Mouse (Mus musculus): ENCODE data around the gene Adam23. TPM values are rescaled to one million over a fixed set of nuclear protein-coding genes. Genes with fewer than 3 reads are reported as not detected.

Gene Adam23
- total RNA-seq, 2 experiments from 2014 or later: 173 to 177 TPM

- no peak for DNase-seq (ENCODE audit: low spot score in 2 of 2)
Measured at GRCm38 (mm10) chr1:63478946-63479345, 33.3 kb downstream of the Adam23 start.

GRCm38 (mm10) chr1:63484646-63485045 is 39.0 kb downstream of the Adam23 start:
- no peak for DNase-seq (ENCODE audit: low spot score in 2 of 2)

DNA sequence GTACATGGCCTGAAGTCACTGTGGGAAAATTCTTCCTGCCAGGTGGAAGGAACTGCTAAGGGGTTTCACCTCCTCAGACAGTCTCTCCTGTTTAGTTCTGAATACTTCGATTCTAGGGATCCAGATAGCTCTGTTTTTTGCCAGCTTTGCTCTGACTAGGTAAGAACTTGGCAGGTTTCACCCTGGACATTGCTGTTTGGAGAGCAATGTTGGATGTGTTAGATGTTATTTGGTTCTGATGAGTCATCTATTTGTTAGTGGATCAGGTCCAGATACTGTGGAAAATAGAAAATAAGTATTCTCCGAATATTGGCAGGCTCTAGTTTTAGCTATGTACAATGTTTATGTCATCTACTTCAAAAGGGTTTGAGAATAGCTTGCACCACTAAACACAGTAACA is 41.0 kb downstream of the Adam23 start:
- no peak for DNase-seq (ENCODE audit: low spot score in 2 of 2)

- no peak for DNase-seq (ENCODE audit: low spot score in 2 of 2)
Measured at GRCm38 (mm10) chr1:63491001-63491400, 45.3 kb downstream of the Adam23 start.

DNA sequence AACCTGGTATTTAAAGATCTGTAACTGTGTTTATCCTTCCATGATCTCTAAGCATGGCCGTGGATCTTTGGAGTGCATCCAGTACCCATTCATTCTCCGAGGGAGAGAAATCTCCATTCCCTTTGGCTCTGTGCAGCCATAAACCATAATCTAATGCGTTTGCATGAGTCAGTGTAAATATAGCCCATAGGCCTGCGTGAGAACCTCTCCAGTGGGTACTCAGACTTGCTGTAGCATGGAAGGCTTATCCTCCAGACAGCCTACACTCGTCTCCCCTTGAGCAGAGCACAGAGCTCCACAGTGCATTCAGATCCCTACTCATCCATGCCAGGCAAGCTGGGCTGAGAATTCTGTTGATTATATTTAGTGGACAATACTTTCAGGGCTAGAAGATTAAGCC is 47.6 kb downstream of the Adam23 start:
- DNase-seq (ENCODE audit: low spot score in 2 of 2): no peak

GRCm38 (mm10) chr1:63507386-63507785 is 61.7 kb downstream of the Adam23 start:
- no peak for DNase-seq (ENCODE audit: low spot score in 2 of 2)

- DNase-seq (ENCODE audit: low spot score in 2 of 2): no peak
Measured at GRCm38 (mm10) chr1:63508801-63509200, 63.1 kb downstream of the Adam23 start.

DNA sequence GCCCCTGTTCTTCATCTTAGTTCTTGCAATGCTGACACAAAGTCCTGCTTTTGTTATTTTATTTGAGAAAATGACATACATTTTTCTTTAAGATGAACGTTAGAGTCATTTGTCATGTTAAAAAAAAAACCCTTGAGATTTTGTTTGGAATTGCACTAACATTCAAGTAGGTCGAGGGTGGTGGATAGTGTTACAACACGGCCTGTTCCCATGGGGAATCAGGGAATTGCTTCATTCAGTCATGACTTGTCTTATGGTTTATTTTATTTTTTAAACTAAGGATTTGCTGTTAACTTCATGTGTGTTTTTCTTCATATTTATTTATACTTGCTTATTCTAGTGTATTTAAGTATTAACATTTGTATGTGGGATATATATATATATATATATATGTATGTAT is 65.7 kb downstream of the Adam23 start:
- DNase-seq (ENCODE audit: low spot score in 2 of 2): no peak

GRCm38 (mm10) chr1:63517800-63518199 is 72.1 kb downstream of the Adam23 start:
- no peak for DNase-seq (ENCODE audit: low spot score in 2 of 2)

DNA sequence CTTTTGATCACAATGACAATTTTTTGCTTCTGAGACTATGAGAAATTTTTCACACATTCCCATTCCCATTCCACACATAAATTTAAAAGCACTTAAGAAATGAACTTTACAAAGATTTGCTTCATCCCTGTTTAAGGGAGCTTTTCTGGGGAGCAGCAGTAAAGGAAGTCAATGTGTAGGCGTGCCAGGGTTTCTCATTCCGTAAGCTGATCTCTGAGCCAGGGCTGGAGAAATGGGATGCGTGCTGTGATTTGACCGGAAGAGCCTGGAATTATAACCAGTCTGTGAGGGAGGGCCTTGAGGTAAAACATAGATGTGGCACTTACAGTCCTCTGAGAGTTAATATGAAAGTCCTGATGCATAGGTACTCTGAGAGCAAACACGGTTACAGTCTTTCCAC is 73.1 kb downstream of the Adam23 start:
- no peak for DNase-seq (ENCODE audit: low spot score in 2 of 2)

DNA sequence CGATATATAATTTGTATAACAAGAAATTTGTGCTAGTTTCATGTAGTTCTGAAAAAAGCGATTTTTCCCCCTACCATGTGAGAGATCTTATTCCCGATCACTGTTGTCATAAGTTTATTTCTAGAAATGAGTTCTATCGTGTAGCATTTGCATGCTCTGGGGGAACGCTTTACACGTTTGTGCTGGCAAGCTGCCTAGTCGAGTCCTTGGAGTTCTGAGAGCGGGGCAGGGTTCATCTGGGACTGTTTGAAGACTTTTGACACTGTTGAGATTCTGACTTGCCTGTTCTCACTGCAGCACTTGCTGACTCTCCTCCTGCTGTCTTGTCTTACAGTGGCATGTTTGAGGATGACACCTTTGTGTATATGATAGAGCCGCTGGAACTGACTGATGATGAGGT is 84.2 kb downstream of the Adam23 start:
- no peak for DNase-seq (ENCODE audit: low spot score in 2 of 2)

GRCm38 (mm10) chr1:63534271-63534827 is 88.7 kb downstream of the Adam23 start:
- no peak for DNase-seq (ENCODE audit: low spot score in 2 of 2)

DNA sequence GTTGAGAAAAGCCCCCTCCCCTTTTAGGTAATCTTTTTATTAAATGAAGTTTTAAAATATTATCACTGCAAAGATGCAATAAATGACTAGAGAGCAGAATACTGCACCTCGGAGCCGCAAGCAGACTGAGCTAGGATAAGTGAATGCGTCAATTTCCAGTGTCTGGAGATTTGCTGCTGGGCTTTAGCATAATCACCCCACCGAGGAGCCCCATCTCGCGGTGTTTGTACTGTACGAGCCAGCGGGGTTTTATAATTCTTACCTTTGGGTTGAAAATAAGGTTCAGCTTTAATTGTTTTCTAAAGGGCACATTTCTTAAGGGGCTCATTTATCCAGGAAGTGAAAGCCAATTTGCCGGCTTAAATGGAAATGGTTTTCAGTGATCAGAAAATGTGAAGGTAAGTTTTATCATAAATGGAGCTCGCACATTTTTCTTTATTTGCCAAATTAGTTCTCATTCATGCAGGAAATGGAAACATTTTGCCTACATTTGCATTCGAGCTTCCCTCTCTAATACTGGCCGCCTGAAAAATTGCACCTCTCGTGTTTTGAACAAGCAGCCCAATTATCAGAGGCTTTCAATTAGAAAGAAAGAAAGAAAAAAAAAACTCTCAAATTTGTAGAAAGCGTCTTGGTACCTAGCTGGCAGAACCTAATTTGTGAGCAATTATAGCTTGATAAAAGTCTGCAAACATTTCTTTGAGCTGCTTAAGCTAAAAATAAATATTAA is 94.4 kb downstream of the Adam23 start:
- DNase-seq (ENCODE audit: low spot score in 2 of 2): no peak

DNA sequence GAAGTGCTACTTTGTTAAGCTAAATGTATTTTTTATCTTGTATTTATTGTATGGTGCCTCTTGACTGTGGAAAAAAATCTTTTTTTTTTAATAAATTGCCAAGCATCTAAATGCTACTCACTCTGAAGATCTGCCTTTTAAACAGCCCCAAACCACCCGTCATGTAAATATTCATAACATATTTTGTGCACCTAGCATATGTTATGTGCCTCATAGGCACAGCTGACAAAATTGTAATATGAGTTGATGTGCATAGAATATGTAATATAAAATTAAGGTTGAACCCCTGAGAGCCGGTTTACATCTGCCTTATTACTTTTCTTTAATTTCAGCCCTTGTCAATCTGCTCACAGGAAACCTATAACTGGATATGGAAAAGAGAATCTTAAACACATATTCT is 98.4 kb downstream of the Adam23 start:
- no peak for DNase-seq (ENCODE audit: low spot score in 2 of 2)

DNA sequence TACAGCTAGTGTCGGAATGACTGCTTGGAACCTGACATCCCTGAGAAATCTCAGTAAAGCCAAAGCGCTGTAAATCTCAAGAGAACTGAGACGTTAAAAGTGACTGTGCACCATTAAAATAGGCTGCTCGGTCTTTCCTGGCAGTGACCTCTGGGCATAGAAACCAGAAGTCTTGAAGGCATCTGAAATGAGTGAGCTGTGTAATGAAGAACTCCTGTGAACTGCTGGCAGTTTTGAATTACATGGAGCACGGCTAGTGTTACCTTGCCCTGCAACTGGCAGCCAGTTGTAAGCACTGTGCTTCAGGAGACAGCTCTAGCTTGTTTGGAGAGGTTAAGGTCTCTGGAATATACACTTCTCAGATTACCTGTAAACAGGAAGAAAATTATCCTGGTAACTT is 107.3 kb downstream of the Adam23 start:
- DNase-seq (ENCODE audit: low spot score in 2 of 2): no peak

DNA sequence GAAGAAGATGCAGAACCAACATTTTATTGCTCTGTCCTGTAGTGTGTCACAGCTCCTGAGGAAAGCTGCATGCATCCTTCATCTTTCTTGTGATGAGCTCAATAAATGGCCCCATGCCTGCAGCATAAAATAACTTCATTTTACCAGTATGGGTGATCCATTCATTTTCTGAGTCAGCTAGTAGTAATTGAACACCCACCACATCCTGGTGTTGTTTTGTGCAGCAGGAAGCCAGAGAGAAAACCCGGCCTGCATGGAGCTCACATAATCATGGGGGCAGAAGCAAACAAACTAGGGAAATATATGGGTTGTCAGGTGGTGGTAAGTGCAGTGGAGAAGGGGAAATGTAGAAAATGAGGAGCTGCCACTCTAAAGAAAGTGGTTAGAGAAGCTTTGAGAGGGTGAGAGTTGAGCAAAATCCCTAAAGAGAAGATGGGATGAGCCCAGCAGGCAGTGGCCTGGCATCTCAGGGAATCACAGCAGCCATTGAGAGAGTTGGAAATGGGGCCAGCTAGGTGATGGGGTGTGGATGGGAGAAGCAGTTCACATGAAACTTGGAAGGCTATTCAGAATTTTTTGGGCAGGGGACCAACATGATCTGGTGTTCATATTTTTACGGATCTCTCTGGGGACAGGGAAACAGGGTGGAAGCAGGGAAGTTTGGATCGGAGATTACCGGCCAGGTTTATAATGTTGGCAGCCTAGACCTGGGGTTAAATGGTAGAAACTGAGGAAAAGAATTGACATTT is 116.3 kb downstream of the Adam23 start:
- DNase-seq (ENCODE audit: low spot score in 2 of 2): no peak

- no peak for DNase-seq (ENCODE audit: low spot score in 2 of 2)
Measured at GRCm38 (mm10) chr1:63563928-63564327, 118.2 kb downstream of the Adam23 start.

- no peak for DNase-seq (ENCODE audit: low spot score in 2 of 2)
Measured at GRCm38 (mm10) chr1:63566501-63566900, 120.8 kb downstream of the Adam23 start.

GRCm38 (mm10) chr1:63567031-63567430 is 121.3 kb downstream of the Adam23 start:
- DNase-seq (ENCODE audit: low spot score in 2 of 2): no peak

- no peak for DNase-seq (ENCODE audit: low spot score in 2 of 2)
Measured at GRCm38 (mm10) chr1:63572229-63572628, 126.5 kb downstream of the Adam23 start.

- DNase-seq (ENCODE audit: low spot score in 2 of 2): no peak
Measured at GRCm38 (mm10) chr1:63573432-63573831, 127.7 kb downstream of the Adam23 start.

DNA sequence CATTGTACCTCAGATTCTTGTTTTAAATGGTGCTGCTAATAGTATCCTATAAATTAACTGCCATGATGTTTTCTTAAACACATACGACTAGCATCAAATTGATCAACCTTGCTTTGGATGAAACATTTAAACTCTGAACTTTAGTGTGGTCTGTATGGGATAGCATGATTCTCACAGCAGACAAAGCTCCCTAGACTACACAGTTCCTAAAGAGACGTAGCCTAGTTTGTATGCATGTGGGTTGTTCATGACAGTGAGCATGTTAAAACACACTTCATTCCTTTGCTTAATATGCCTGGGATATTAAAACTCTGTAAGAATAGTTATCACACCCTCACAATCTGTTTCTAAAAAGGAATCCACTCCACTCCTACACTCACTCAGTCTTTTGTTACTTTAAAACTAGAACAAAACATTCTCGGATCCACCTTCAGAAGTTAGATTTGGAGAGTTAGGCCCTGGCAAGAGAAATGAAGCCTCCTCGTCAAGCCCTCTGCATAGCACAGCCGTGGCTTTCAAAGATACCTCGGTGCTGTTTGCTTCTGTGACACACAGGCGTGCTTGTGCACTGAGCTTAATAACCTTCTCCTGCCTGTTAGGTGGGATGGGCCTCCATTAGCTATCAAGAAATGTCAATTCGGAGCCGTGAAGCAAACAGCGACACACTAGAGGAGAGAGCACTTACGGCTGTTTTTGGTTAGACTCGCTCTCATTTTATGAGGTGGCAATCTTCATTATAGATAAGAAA is 128.3 kb downstream of the Adam23 start:
- DNase-seq (ENCODE audit: low spot score in 2 of 2): no peak

Measured in layer of hippocampus, postnatal 10 days (tissue).